Mouse (Mus musculus): ENCODE data around the gene Relch. TPM values are rescaled to one million over a fixed set of nuclear protein-coding genes. Genes with fewer than 3 reads are reported as not detected.

The Relch gene
- total RNA-seq (2014; rRNA removed) (69.5 and 85.8 TPM in 2 replicates), polyA plus RNA-seq (2015; fragmentation: Nextera tagmentation; extraction: Ambion mirVana) (31.2 and 41.1 TPM in 2 replicates)

DNA sequence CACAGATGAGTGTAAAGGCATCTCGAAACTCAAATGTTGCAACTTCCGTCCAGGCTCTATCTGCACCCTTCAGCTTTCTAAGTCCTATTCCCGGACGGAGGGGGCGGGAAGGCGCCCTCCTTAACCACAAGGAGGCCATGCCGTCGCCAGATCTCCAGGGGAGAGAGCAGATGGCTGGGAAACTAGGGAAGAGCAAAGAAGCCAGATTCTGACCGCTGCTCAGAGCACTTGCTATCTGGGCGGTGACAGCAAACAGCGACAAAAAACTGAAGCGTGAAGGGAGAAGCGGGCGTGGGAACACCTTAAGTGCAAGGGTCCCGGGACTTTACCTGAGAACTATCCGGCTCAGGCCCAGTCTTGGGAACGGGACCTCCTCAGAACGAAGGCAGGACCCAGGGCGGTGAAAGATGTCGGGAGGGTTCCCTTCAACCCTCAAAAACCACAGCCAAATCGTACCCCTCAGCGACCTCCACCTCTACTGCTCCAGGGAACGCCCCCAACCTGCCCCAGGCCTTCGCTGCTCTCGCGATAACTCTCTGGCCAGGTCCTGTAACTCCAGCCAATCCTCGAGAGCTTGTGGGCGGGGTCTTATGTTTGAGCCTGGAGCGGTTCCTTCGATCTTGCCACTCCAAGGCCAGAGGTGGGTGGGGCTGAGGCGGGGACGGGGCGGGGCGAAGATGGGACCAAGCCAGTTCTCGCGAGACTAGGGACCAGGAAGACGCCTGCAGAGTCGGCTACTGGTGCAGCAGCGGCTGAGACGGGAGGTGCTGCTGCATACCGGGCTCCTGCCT lies at the start of gene Relch, which contains the start of gene Pign:
Gene Relch, plus strand, starts transcription at position 691 of the 791 bp plus-strand sequence.
Gene Pign, minus strand, starts transcription at position 507 of the 791 bp plus-strand sequence.
- Histone ChIP-seq H3K9ac (peak within 1 kb of the TSS; percentile 96), H3K27me3 (ENCODE audit: insufficient read depth, low read length) (no peaks in the 10 kb centered on the region), H3K4me2 (ENCODE audit: low read depth) (peak within 1 kb of the TSS; percentile 92), H3K9me3 (ENCODE audit: low read length) (no peaks in the 10 kb centered on the region), H3K36me3 (ENCODE audit: insufficient read depth) (no peaks in the 10 kb centered on the region), H3K4me1 (ENCODE audit: insufficient read depth) (peaks cover 25% of the 10 kb centered on the region), H3K27ac (ENCODE audit: low read depth, low read length) (peak within 1 kb of the TSS; percentile 94), H3K4me3 (ENCODE audit: low read depth, low read length) (peak within 1 kb of the TSS; percentile 95)
- ATAC-seq (peak; percentile 98), DNase-seq (peak; percentile 99)
- 2% methylated on average over 41 of the region's 41 CpGs for WGBS
- TF ChIP-seq CTCF (IDR thresholded peaks at IDR 0.05; ENCODE audit: low read depth), result peak; percentile 45

DNA sequence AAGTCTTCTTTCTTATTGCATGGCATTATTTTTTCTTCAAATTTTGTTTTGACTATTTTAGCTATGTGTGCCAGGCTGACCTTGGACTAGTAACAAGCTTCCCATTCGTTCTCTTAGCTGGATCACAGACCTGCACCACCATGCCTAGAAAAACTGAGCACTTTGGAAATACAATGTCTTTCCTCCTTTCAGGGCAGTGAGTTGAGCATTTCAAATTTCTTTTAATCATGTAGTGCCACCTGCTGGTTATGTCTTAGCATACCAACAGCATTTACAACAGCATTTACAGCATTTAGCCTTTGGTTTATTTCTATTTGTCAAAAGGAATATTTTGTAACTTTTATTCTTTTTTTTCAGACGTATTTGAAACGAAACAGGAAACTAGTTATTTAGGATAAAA lies 33.2 kb upstream of the Relch start:
- Histone ChIP-seq H3K27me3 (ENCODE audit: insufficient read depth, low read length) (no peaks in the 10 kb centered on the region), H3K4me1 (ENCODE audit: insufficient read depth) (no peaks in the 10 kb centered on the region), H3K36me3 (ENCODE audit: insufficient read depth) (no peaks in the 10 kb centered on the region), H3K4me3 (ENCODE audit: low read depth, low read length) (no peak overlapping the region), H3K4me2 (ENCODE audit: low read depth) (no peak overlapping the region), H3K9ac (no peak overlapping the region), H3K9me3 (ENCODE audit: low read length) (no peaks in the 10 kb centered on the region), H3K27ac (ENCODE audit: low read depth, low read length) (no peak overlapping the region)
- 36% methylated on average over 3 of the region's 3 CpGs for WGBS
- peak; percentile 83 for TF ChIP-seq CTCF (IDR thresholded peaks at IDR 0.05; ENCODE audit: low read depth)
- ATAC-seq (peak; percentile 74), DNase-seq (peak; percentile 85)

DNA sequence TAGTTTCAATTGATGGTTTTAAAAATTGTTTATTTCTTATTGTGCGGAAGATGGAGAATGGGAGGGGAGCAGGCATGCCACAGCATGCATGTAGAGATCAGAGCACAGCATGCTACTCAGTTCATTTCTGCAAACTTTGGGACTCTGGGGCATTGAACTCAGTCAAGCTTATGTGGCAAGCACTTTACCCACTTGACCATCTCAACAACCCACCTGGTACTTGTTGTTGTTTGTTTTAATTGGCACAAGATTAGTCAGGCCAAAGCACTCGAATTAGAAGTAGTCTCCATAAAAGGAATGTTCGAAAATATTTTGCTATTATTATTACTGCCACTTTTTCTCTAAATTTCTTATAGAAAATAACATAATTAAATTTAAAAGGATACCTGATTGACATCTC lies 19.6 kb upstream of the Relch start:
- WGBS, result 86% methylated on average over 3 of the region's 3 CpGs
- TF ChIP-seq CTCF (IDR thresholded peaks at IDR 0.05; ENCODE audit: low read depth), result no peak

DNA sequence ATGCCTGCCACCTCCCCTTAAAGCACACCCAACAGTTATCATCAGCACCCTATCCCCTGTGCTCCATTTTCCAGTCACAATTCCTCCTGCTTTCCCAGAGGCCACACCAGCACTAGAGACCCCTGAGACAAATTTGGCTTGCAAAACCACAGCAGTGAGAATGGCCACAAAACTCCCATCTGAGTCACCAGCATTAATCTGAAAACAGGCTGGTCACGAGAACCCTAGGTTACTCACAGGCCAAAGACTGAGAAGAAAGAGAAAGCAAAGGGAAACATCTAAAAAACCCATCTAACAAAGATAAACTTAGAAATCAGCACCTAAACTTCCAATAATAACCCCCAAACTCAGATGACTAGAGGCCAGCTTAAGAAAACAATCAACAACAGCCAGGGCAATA lies 13.0 kb upstream of the Relch start:
- no peak overlapping the region for H3K27ac ChIP-seq (ENCODE audit: low read depth, low read length)
- ATAC-seq (no peak), DNase-seq (no peak)
- H3K27me3 ChIP-seq (ENCODE audit: insufficient read depth, low read length), result no peaks in the 10 kb centered on the region
- H3K4me3 ChIP-seq (ENCODE audit: low read depth, low read length), result no peak overlapping the region
- H3K4me1 ChIP-seq (ENCODE audit: insufficient read depth), result no peaks in the 10 kb centered on the region
- peaks cover 7% of the 10 kb centered on the region; the same call in 1 of the 2 replicates for H3K36me3 ChIP-seq (ENCODE audit: insufficient read depth)
- no peak for TF ChIP-seq CTCF (IDR thresholded peaks at IDR 0.05; ENCODE audit: low read depth)
- H3K4me2 ChIP-seq (ENCODE audit: low read depth), result no peak overlapping the region
- H3K9me3 ChIP-seq (ENCODE audit: low read length), result no peaks in the 10 kb centered on the region
- 96% methylated on average over 1 of the region's 1 CpGs for WGBS
- no peak overlapping the region for H3K9ac ChIP-seq

More for the DNA sequence above, 19.6 kb upstream of the Relch start:
- Histone ChIP-seq H3K4me1 (ENCODE audit: insufficient read depth) (no peaks in the 10 kb centered on the region), H3K27ac (ENCODE audit: low read depth, low read length) (no peak overlapping the region), H3K27me3 (ENCODE audit: insufficient read depth, low read length) (no peaks in the 10 kb centered on the region), H3K36me3 (ENCODE audit: insufficient read depth) (peaks cover 7% of the 10 kb centered on the region; the same call in 1 of the 2 replicates), H3K9me3 (ENCODE audit: low read length) (no peaks in the 10 kb centered on the region), H3K9ac (no peak overlapping the region), H3K4me2 (ENCODE audit: low read depth) (no peak overlapping the region), H3K4me3 (ENCODE audit: low read depth, low read length) (no peak overlapping the region)
- DNase-seq (no peak), ATAC-seq (no peak)

DNA sequence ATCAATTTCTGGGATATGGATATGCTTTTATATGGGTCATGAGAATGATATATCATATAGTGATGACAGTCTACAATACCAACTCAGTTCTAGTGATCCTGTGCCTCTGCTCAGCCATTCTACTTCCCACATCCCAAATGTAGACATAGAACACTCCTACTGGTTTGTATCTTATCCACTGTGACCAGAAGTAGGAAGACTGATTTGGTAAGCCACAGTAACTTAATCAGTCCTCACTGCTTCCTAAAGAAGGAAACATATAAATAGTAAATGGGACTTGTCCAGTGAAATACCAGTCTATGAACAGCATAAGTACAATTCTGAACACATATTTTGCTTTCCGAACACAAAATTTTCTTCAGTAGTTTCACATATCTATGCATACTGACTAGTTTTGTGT lies 9.7 kb upstream of the Relch start:
- Histone ChIP-seq H3K9me3 (ENCODE audit: low read length) (no peaks in the 10 kb centered on the region), H3K4me1 (ENCODE audit: insufficient read depth) (no peaks in the 10 kb centered on the region), H3K36me3 (ENCODE audit: insufficient read depth) (no peaks in the 10 kb centered on the region), H3K9ac (no peak overlapping the region), H3K27me3 (ENCODE audit: insufficient read depth, low read length) (no peaks in the 10 kb centered on the region), H3K4me2 (ENCODE audit: low read depth) (no peak overlapping the region), H3K4me3 (ENCODE audit: low read depth, low read length) (no peak overlapping the region), H3K27ac (ENCODE audit: low read depth, low read length) (no peak overlapping the region)
- DNase-seq (no peak), ATAC-seq (no peak)
- whole genome bisulfite sequencing, result 94% methylated on average over 1 of the region's 1 CpGs
- TF ChIP-seq CTCF (IDR thresholded peaks at IDR 0.05; ENCODE audit: low read depth), result no peak

DNA sequence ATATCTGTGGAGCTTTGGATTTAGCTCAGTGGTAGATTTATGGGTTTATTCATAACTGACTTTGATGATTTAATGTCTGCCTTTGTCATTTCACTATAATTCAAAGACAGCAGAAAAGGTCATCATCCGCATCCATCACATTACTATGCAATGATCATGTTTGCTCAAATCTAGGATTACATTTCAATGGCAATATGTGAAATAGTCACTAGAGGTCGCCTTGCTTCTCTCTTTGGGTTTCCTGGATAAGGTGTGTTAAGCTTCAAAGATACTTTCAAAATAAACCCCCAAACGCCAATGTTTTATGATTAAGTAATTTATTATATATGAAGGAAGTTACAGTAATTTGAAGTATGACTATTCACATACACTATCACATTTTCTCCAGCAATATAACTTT lies 3.6 kb upstream of the Relch start:
- H3K4me2 ChIP-seq (ENCODE audit: low read depth), result no peak overlapping the region
- H3K27me3 ChIP-seq (ENCODE audit: insufficient read depth, low read length), result no peaks in the 10 kb centered on the region
- no peak overlapping the region for H3K27ac ChIP-seq (ENCODE audit: low read depth, low read length)
- H3K4me3 ChIP-seq (ENCODE audit: low read depth, low read length), result no peak overlapping the region
- 18% methylated on average over 3 of the region's 3 CpGs for WGBS
- DNase-seq (peak; percentile 62), ATAC-seq (no peak)
- no peak overlapping the region for H3K9ac ChIP-seq
- H3K36me3 ChIP-seq (ENCODE audit: insufficient read depth), result no peaks in the 10 kb centered on the region
- peaks cover 6% of the 10 kb centered on the region; the same call in 1 of the 2 replicates for H3K4me1 ChIP-seq (ENCODE audit: insufficient read depth)
- H3K9me3 ChIP-seq (ENCODE audit: low read length), result no peaks in the 10 kb centered on the region
- TF ChIP-seq CTCF (IDR thresholded peaks at IDR 0.05; ENCODE audit: low read depth), result peak; percentile 79

DNA sequence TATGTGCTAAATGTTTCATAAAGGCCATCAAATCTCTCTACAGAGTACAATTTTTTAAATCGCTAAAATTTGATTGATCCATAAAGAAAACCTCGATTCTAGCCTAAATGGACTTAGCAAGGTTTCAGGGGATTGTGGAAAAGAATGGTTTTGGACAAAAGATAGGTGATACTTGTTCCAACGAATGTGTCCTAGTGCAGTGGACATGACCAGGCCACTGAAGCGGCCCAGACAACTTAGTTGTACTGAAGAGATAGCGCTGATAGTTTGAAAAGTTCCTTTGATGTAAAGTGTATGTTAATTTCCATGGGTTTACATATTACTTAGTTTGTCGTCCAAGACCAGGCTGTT lies 866 bp upstream of the Relch start:
- no peaks in the 10 kb centered on the region for H3K27me3 ChIP-seq (ENCODE audit: insufficient read depth, low read length)
- TF ChIP-seq CTCF (IDR thresholded peaks at IDR 0.05; ENCODE audit: low read depth), result no peak

More for the DNA sequence above, 866 bp upstream of the Relch start:
- Histone ChIP-seq H3K4me2 (ENCODE audit: low read depth) (peak overlapping the region; percentile 92), H3K4me1 (ENCODE audit: insufficient read depth) (peaks cover 25% of the 10 kb centered on the region), H3K9ac (peak overlapping the region; percentile 96; the same call in 1 of the 2 replicates), H3K27ac (ENCODE audit: low read depth, low read length) (no peak overlapping the region), H3K9me3 (ENCODE audit: low read length) (no peaks in the 10 kb centered on the region), H3K4me3 (ENCODE audit: low read depth, low read length) (peak overlapping the region; percentile 95), H3K36me3 (ENCODE audit: insufficient read depth) (no peaks in the 10 kb centered on the region)
- 9% methylated on average over 6 of the region's 6 CpGs for WGBS
- ATAC-seq, result no peak
- no peak for DNase-seq
